Mouse (Mus musculus): ENCODE measurements around the gene V1rd19. TPM values are rescaled to one million over a fixed set of nuclear protein-coding genes. Genes with fewer than 3 reads are reported as not detected.

Gene V1rd19
- polyA plus RNA-seq (2017; shearing (Covaris generic)), result not detected

DNA sequence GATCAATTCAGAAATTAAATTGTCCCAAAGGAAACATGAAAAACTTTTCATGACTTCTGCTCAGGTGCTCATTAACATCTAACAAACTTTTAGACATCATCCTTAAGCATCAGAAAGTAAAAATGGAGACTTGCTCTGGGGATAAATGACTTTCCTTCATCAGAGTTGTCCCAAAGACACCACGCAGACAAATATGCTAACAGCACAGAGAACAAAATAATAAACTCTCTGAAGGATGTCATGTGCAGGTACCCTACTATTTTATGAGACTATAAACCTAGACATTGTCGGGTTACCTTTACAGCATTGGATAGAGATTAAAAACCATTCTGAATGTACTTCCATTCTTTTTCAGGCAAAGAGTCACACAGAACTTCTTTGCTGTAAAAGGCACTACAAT, at the start of gene V1rd19:
V1rd19 (plus strand) TSS at position 301 of the 400 bp plus-strand sequence.

DNA sequence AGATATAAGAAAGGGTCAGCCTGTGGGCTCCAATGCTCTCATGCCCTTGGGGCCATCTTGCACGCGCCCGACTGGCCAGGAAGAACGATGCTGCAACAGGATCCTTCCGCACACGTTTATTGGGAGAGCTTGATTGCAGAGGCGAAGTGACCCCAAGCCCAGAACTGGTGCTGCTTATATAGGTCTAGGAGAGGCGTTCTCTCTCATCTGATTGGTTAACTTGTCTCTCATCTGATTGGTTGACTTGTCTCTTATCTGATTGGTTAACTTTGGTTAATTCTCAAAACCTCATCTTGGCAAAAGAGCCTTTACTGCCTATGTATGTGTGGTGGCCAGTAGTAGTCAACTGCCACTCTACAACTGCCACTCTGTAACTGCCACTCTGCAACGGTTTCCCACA, 27.2 kb upstream of the V1rd19 start, which contains the start of gene Vmn1r181:
Vmn1r181 (plus strand) TSS at position 301 of the 400 bp plus-strand sequence.

DNA sequence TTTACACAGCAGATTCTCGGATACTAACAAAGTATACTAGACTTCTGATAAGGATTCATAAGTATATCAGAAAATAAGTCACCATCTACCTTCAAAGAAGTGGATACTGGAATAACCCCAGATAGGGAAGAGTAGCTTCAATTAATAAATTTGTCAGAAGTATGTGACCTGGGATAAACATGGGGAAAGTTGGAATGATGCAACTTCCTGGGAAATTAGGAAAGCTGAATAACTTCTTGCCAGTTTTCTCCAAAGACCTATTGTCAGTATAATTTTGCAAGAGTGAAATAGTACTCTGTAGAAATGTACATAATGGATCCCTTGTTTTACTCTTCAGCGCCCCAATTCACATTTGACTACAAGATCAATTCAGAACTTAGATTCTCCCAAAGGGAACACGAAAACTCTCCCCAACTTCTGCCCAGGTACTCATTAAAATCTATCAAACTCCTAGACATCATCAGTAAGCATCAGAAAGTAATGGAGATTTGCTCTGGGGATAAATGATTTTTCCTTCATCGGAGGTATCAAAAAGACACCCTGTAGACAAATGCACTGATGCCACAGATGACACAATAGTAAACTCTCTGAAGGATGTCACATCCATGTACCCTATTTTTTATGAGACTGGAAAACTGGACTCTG, 51.3 kb downstream of the V1rd19 start, which contains the start of gene Vmn1r183:
Vmn1r183 (plus strand) TSS at position 595 of the 645 bp plus-strand sequence.

Other genes starting within 250 kb of the V1rd19 start
- gene Vmn1r174, start 249.4 kb upstream of the V1rd19 start, polyA plus RNA-seq (2017; shearing (Covaris generic)), result 0.04 TPM
- gene Vmn1r175, start 191.0 kb upstream of the V1rd19 start, polyA plus RNA-seq (2017; shearing (Covaris generic)), result not detected
- gene Vmn1r176, start 164.3 kb upstream of the V1rd19 start, polyA plus RNA-seq (2017; shearing (Covaris generic)), result not detected
- gene Vmn1r177, start 135.2 kb upstream of the V1rd19 start, polyA plus RNA-seq (2017; shearing (Covaris generic)), result not detected
- not detected for gene Vmn1r178, start 109.7 kb upstream of the V1rd19 start, polyA plus RNA-seq (2017; shearing (Covaris generic))
- 0.07 TPM for gene Vmn1r179, start 74.7 kb upstream of the V1rd19 start, polyA plus RNA-seq (2017; shearing (Covaris generic))
- not detected for gene Vmn1r180, start 51.1 kb upstream of the V1rd19 start, polyA plus RNA-seq (2017; shearing (Covaris generic))
- gene Vmn1r181, start 27.1 kb upstream of the V1rd19 start, polyA plus RNA-seq (2017; shearing (Covaris generic)), result not detected
- gene Vmn1r183, start 51.6 kb downstream of the V1rd19 start, polyA plus RNA-seq (2017; shearing (Covaris generic)), result 0.05 TPM
- gene Zfp180, start 80.2 kb downstream of the V1rd19 start, polyA plus RNA-seq (2017; shearing (Covaris generic)), result 42.6 TPM
- 1.6 TPM for gene Zfp112, start 110.6 kb downstream of the V1rd19 start, polyA plus RNA-seq (2017; shearing (Covaris generic))
- gene Zfp235, start 132.5 kb downstream of the V1rd19 start, polyA plus RNA-seq (2017; shearing (Covaris generic)), result 21.9 TPM
- 1.2 TPM for gene Zfp114, start 173.4 kb downstream of the V1rd19 start, polyA plus RNA-seq (2017; shearing (Covaris generic))
- gene Zfp111, start 209.8 kb downstream of the V1rd19 start, polyA plus RNA-seq (2017; shearing (Covaris generic)), result 0.76 TPM
- 6.1 TPM for gene Zfp109, start 235.9 kb downstream of the V1rd19 start, polyA plus RNA-seq (2017; shearing (Covaris generic))